Mouse (Mus musculus): ENCODE measurements at regions not wholly inside any gene's neighbourhood (a gene's known extent, or its start where the extent isn't known, plus 50 kb on each side); places are given as distances from the start of the nearest gene placed in this dataset.
"Not testable (repeated sequence)": the region's sequence is repeated elsewhere in the genome, so short reads cannot be mapped to it uniquely, and the experiment has no call there.

DNA sequence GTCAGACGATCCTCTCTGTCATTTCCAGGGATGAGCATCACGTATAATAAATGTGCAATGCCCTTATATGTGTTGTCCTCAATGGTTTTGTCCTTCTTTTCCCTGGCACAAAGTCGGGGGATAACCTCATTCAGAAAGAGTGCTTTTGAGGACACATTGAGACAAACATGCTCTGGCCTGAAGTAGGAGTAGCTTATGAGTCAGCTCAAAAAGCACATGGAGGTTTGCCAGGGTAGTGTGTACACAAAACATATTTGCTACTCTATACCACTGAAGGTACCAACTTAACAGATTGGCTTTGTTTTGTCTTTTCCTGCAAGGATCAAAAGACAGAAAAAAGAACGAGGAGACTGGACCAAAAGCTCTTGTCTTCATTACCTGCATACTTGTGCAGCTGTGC, 682.1 kb upstream of the Grid2 start:
- in situ Hi-C loops (cut with MboI, MseI) = no loop called here

DNA sequence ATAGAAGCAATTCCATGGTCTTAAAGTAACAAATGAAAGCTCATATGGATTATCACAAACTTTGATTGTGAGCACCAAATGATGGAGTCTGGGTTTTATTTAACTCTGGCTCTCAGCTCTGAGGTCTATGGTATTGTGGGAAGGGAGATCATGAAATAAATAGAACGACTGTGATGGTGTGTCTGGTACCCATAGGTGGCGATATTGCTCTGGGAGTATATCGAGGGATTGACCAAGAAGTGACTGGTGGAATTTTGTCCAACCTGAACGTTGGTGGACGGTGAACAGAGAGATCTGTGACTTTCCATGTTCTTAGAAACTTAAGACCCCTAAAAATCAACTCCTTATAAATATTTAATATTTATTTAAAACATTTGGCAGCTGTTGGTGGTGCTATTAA, 679.5 kb upstream of the Grid2 start:
- in situ Hi-C loops (cut with MboI, MseI) = no loop called here

DNA sequence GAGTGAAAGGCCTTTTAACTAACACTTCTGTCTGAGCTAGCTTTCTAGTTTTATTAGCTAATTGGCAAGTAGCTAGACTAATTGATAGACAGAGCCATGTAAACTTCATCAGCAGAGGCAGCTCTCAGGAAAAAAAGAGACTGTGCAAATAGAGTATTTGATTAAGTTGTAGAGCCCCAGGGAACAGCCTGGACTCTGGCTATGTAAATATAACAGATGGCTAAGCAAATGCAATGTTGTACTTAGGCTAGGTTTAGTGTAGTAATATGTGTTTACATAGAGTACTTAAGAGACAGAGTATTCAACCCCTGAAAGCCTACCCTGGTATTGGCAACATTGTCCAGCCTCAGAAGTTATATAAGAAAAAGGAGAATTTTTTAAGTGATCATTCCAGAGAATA, 635.1 kb upstream of the Grid2 start:
- in situ Hi-C loops (cut with MboI, MseI) = loop anchor here in 1 of 2 experiments (10.0 kb wide), 1 partner anchor 1856 kb away; no protein-coding TSS in a partner anchor

DNA sequence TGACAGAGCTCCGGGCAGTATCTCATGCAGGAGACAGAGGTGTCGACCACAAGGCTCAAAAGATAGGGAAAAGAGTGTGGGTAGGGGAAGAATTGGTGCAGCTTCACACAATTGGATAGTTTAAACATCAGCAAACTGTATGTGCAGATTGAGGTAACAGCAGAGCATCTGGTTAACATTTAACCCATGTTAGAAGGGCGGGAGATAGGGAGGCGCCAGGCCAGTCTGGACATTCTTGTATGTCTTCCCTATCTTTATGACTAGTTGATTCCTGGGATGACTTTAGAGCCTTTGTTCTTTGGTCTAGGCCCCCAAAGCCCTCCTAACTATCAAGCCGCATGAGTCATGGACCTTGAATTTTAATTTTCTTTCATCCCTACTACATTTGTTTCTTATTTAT, 587.6 kb upstream of the Grid2 start:
- in situ Hi-C loops (cut with MboI, MseI) = not testable (repeated sequence)

DNA sequence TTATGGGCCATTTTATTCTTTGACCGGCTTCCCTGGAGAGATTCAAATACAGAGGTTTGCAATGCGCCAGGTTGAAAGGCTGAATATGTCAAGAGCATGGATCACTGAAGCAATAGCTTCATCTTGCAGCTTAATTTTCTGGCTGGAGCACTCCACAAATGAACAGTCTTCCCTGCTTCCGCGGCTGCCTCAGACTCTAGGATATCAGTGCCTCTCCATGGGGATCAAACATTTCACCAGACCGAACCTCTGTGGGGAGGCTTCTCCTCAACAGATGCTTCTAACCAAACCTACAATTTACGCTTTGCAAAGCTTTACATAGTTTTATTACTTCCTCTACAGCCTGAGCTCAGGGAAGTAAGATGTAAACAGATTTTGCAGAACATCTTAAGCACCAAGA, 537.3 kb upstream of the Grid2 start:
- in situ Hi-C loops (cut with MboI, MseI) = no loop called here

DNA sequence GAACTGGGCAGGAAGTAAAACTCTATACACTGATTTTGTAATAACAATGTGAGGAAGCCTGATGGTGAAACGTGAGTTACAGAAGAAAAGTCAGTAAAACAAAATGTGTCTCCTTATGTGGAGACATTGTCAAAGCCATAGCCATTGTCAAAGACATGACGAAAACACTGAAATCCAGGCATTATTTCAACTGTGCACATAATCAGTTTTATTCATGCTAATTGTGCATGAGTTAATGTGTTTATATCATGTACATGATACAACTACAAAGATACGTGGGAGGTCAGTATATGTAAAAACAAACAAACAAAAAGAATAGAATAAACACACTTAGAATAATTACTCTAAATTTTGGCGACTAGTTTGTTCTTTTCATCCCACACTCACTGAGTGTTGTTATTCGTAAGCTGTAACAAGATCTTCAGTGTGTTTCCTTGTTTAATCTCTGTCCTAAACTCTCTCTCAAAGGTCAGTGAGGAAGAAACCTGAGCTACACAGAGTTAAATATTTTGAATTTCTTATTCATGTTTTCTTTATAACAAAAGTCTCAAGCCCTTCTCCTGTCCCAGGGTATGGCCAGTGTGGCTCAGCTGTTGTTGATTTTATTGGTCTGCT, 536.0 kb upstream of the Grid2 start:
- in situ Hi-C loops (cut with MboI, MseI) = loop anchor here in 1 of 2 experiments (10.0 kb wide), 1 partner anchor 265 kb away; no protein-coding TSS in a partner anchor

Measured in T-helper 17 cell (primary cell).